Mouse (Mus musculus): ENCODE measurements around the gene Cd3d. TPM values are rescaled to one million over a fixed set of nuclear protein-coding genes. Genes with fewer than 3 reads are reported as not detected.

Gene Cd3d
- total RNA-seq, 2 experiments from 2014 or later: 0.93 TPM; not detected in 1

Other genes starting within 250 kb of the Cd3d start
- 10 to 100 TPM; 24.1 to 60.8 TPM for gene Phldb1, start 246.6 kb upstream of the Cd3d start, total RNA-seq (2021)
- 100 to 1,000 TPM; 139 to 168 TPM for gene Arcn1, start 213.9 kb upstream of the Cd3d start, total RNA-seq (2021)
- 10 to 100 TPM; 54.0 to 57.6 TPM for gene Ift46, start 213.9 kb upstream of the Cd3d start, total RNA-seq (2021)
- gene Tmem25, start 182.5 kb upstream of the Cd3d start, total RNA-seq (2021): 1 to 10 TPM; 4.2 to 8.3 TPM
- gene Ttc36, start 178.7 kb upstream of the Cd3d start, total RNA-seq (2021): 1 to 10 TPM; 2.7 to 4.1 TPM
- gene Kmt2a, start 100.5 kb upstream of the Cd3d start, total RNA-seq (2021): 10 to 100 TPM; 27.2 to 32.1 TPM
- gene Atp5l, start 61.0 kb upstream of the Cd3d start, total RNA-seq (2021): 100 to 1,000 TPM; 593 to 763 TPM
- 100 to 1,000 TPM in 1 of 2 experiments, 10 to 100 TPM in 1; 85.6 to 103 TPM for gene Ube4a, start 16.2 kb upstream of the Cd3d start, total RNA-seq (2021)
- 1 to 10 TPM in 1 of 2 experiments, under 1 TPM in 1; 0.33 to 1.6 TPM for gene Cd3g, start 1.4 kb upstream of the Cd3d start, total RNA-seq (2021)
- 1 to 10 TPM in 1 of 2 experiments, under 1 TPM in 1; 0.27 to 2.0 TPM for gene Cd3e, start 27.8 kb downstream of the Cd3d start, total RNA-seq (2021)
- gene Mpzl2, start 58.0 kb downstream of the Cd3d start, total RNA-seq (2021): 10 to 100 TPM; 10.5 to 12.9 TPM
- 1 to 10 TPM; 7.3 to 9.1 TPM for gene Mpzl3, start 73.4 kb downstream of the Cd3d start, total RNA-seq (2021)
- gene Jaml, start 97.4 kb downstream of the Cd3d start, total RNA-seq (2021): 1 to 10 TPM; 3.3 to 6.8 TPM
- 10 to 100 TPM; 11.1 to 11.2 TPM for gene Scn2b, start 136.0 kb downstream of the Cd3d start, total RNA-seq (2021)
- 1 to 10 TPM in 1 of 2 experiments, under 1 TPM in 1; 0.90 to 1.1 TPM for gene Scn4b, start 156.6 kb downstream of the Cd3d start, total RNA-seq (2021)
- gene BC049352, start 200.2 kb downstream of the Cd3d start, total RNA-seq (2021): 1 to 10 TPM in 1 of 2 experiments, under 1 TPM in 1; 0.86 to 1.3 TPM
- not detected for gene Tmprss4, start 222.3 kb downstream of the Cd3d start, total RNA-seq (2021)